Mouse (Mus musculus) stomach, embryonic 15.5 days (tissue): ENCODE results near the gene Dnaja3. TPM values are rescaled to one million over a fixed set of nuclear protein-coding genes. Genes with fewer than 3 reads are reported as not detected.

Experiments
- ATAC-seq: fragments of 200-750 bp; cut with Nextera tagmentation; 2 replicates; pipeline ENCODE4 v1.8.0; 2017; ENCODE audit warnings: low read depth, moderate number of reproducible peaks, moderate TSS enrichment; ENCODE audit not compliant: insufficient read depth, low FRiP score
- H3K27ac ChIP-seq: fragments of 300-500 bp; sonication (generic); 2 replicates; pipeline ENCODE4 v1.5.1; 2015; ENCODE audit warnings: mild to moderate bottlenecking, inconsistent platforms
- H3K27me3 ChIP-seq: fragments of 300-500 bp; sonication (generic); replicated peaks from 2 replicates; pipeline ENCODE4 v1.6.1; 2015; ENCODE audit warnings: inconsistent platforms
- H3K36me3 ChIP-seq: fragments of 300-500 bp; sonication (generic); 2 replicates; pipeline ENCODE4 v1.6.1; 2015; ENCODE audit warnings: inconsistent platforms
- H3K4me1 ChIP-seq: fragments of 300-500 bp; sonication (generic); 2 replicates; pipeline ENCODE4 v1.6.1; 2015; ENCODE audit warnings: inconsistent platforms
- H3K4me2 ChIP-seq: fragments of 300-500 bp; sonication (generic); 2 replicates; pipeline ENCODE4 v1.6.1; 2015; ENCODE audit warnings: mild to moderate bottlenecking, inconsistent platforms
- H3K4me3 ChIP-seq: fragments of 300-500 bp; sonication (generic); replicated peaks from 2 replicates; pipeline ENCODE4 v1.5.1; 2015; ENCODE audit warnings: inconsistent platforms
- H3K9ac ChIP-seq: fragments of 300-500 bp; sonication (generic); 2 replicates; pipeline ENCODE4 v1.6.1; 2015; ENCODE audit warnings: inconsistent platforms
- H3K9me3 ChIP-seq: fragments of 300-500 bp; sonication (generic); 2 replicates; pipeline ENCODE4 v1.6.1; 2016; ENCODE audit warnings: inconsistent platforms
- WGBS: fragments of 180-500 bp; shearing (Covaris S2); methylation state at CpG from one replicate; pipeline ENCODE4 v1.1.7; 2015; 5-methylcytosine and 5-hydroxymethylcytosine counted together
- polyA plus RNA-seq: library from polyadenylated mRNA; unstranded; fragments of >200 nt; fragmentation: Nextera tagmentation; extraction: Ambion mirVana; gene quantifications from 2 replicates; pipeline ENCODE4 v1.2.1, GENCODE M21; 2015

The Dnaja3 gene
- polyA plus RNA-seq, 1 experiment from 2014 or later: 68.4 TPM

- Histone ChIP-seq H3K9ac (no peak overlapping the region), H3K27me3 (no peaks in the 10 kb centered on the region), H3K36me3 (0 out of 2 replicates have a peak, but pooled peaks cover 2% of the 10 kb centered on the region), H3K4me1 (peaks cover 3% of the 10 kb centered on the region; the same call in 1 of the 2 replicates), H3K27ac (no peak overlapping the region), H3K4me2 (no peak overlapping the region), H3K9me3 (no peaks in the 10 kb centered on the region), H3K4me3 (no peak overlapping the region)
- 51% methylated on average over 7 of the region's 7 CpGs for WGBS
- no peak for ATAC-seq
Observed at GRCm38 (mm10) chr16:4632050-4632449, 7.7 kb upstream of the Dnaja3 start.

GRCm38 (mm10) chr16:4633661-4634060 lies 6.1 kb upstream of the Dnaja3 start:
- WGBS: 91% methylated on average over 3 of the region's 3 CpGs
- Histone ChIP-seq H3K4me2 (no peak overlapping the region), H3K4me1 (no peaks in the 10 kb centered on the region), H3K9me3 (no peaks in the 10 kb centered on the region), H3K27me3 (no peaks in the 10 kb centered on the region), H3K9ac (no peak overlapping the region), H3K36me3 (0 out of 2 replicates have a peak, but pooled peaks cover 2% of the 10 kb centered on the region), H3K27ac (no peak overlapping the region), H3K4me3 (no peak overlapping the region)
- ATAC-seq: no peak

GRCm38 (mm10) chr16:4634681-4635080 lies 5.1 kb upstream of the Dnaja3 start:
- 87% methylated on average over 9 of the region's 9 CpGs for WGBS
- H3K27ac ChIP-seq: no peak overlapping the region
- H3K4me3 ChIP-seq: no peak overlapping the region
- no peak overlapping the region for H3K4me2 ChIP-seq
- 0 out of 2 replicates have a peak, but pooled peaks cover 2% of the 10 kb centered on the region for H3K36me3 ChIP-seq
- no peaks in the 10 kb centered on the region for H3K27me3 ChIP-seq
- H3K9ac ChIP-seq: no peak overlapping the region
- peaks cover 4% of the 10 kb centered on the region; the same call in 1 of the 2 replicates for H3K4me1 ChIP-seq
- H3K9me3 ChIP-seq: no peaks in the 10 kb centered on the region
- no peak for ATAC-seq

- Histone ChIP-seq H3K9ac (no peak overlapping the region), H3K4me3 (no peak overlapping the region), H3K4me2 (no peak overlapping the region), H3K27me3 (no peaks in the 10 kb centered on the region), H3K9me3 (no peaks in the 10 kb centered on the region), H3K27ac (no peak overlapping the region), H3K36me3 (0 out of 2 replicates have a peak, but pooled peaks cover 2% of the 10 kb centered on the region), H3K4me1 (peaks cover 10% of the 10 kb centered on the region)
- ATAC-seq: no peak
- 67% methylated on average over 4 of the region's 4 CpGs for WGBS
Observed at GRCm38 (mm10) chr16:4635760-4636159, 4.0 kb upstream of the Dnaja3 start.

- Histone ChIP-seq H3K4me3 (no peak overlapping the region), H3K36me3 (no peaks in the 10 kb centered on the region), H3K4me1 (peaks cover 40% of the 10 kb centered on the region), H3K4me2 (no peak overlapping the region), H3K9me3 (no peaks in the 10 kb centered on the region), H3K27ac (no peak overlapping the region), H3K9ac (no peak overlapping the region), H3K27me3 (no peaks in the 10 kb centered on the region)
- WGBS: 79% methylated on average over 3 of the region's 3 CpGs
- ATAC-seq: no peak
Observed at GRCm38 (mm10) chr16:4638891-4639390, 848 bp upstream of the Dnaja3 start.

- peaks cover 3% of the 10 kb centered on the region; the same call in 1 of the 2 replicates for H3K36me3 ChIP-seq
- H3K4me3 ChIP-seq: peak overlapping the region; percentile 84
- peak overlapping the region; percentile 96 for H3K27ac ChIP-seq
- 4% methylated on average over 17 of the region's 17 CpGs for WGBS
- peak overlapping the region; percentile 80 for H3K9ac ChIP-seq
- ATAC-seq: peak; percentile 13
- H3K9me3 ChIP-seq: no peaks in the 10 kb centered on the region
- H3K4me1 ChIP-seq: peaks cover 50% of the 10 kb centered on the region
- H3K4me2 ChIP-seq: peak overlapping the region; percentile 87
- no peaks in the 10 kb centered on the region for H3K27me3 ChIP-seq
Observed at GRCm38 (mm10) chr16:4640267-4641005, 647 bp downstream of the Dnaja3 start.

- Histone ChIP-seq H3K36me3 (peaks cover 8% of the 10 kb centered on the region; the same call in 1 of the 2 replicates), H3K4me3 (peak overlapping the region; percentile 84), H3K9me3 (no peaks in the 10 kb centered on the region), H3K9ac (no peak overlapping the region; the same call in 1 of the 2 replicates), H3K4me1 (peaks cover 55% of the 10 kb centered on the region), H3K27me3 (no peaks in the 10 kb centered on the region), H3K27ac (peak overlapping the region; percentile 96), H3K4me2 (peak overlapping the region; percentile 87)
- ATAC-seq: no peak
- WGBS: 29% methylated on average over 3 of the region's 3 CpGs
Observed at GRCm38 (mm10) chr16:4641119-4641838, 1.5 kb downstream of the Dnaja3 start.

- peaks cover 8% of the 10 kb centered on the region; the same call in 1 of the 2 replicates for H3K36me3 ChIP-seq
- H3K4me3 ChIP-seq: peak overlapping the region; percentile 84
- H3K9me3 ChIP-seq: no peaks in the 10 kb centered on the region
- H3K4me1 ChIP-seq: peaks cover 63% of the 10 kb centered on the region
- H3K4me2 ChIP-seq: peak overlapping the region; percentile 87
- peak; percentile 70 for ATAC-seq
- no peak overlapping the region for H3K9ac ChIP-seq
- 16% methylated on average over 13 of the region's 13 CpGs for WGBS
- peak overlapping the region; percentile 96 for H3K27ac ChIP-seq
- H3K27me3 ChIP-seq: no peaks in the 10 kb centered on the region
Observed at GRCm38 (mm10) chr16:4642190-4642589, 2.4 kb downstream of the Dnaja3 start.

- ATAC-seq: no peak
- peak overlapping the region; percentile 87 for H3K4me2 ChIP-seq
- no peak overlapping the region for H3K4me3 ChIP-seq
Observed at GRCm38 (mm10) chr16:4642937-4643336, 3.1 kb downstream of the Dnaja3 start.

GRCm38 (mm10) chr16:4643670-4644419 lies 4.1 kb downstream of the Dnaja3 start:
- no peaks in the 10 kb centered on the region for H3K27me3 ChIP-seq
- 62% methylated on average over 11 of the region's 11 CpGs for WGBS
- H3K27ac ChIP-seq: peak overlapping the region; percentile 96
- no peak for ATAC-seq
- H3K36me3 ChIP-seq: peaks cover 15% of the 10 kb centered on the region; the same call in 1 of the 2 replicates
- H3K9ac ChIP-seq: no peak overlapping the region
- peaks cover 69% of the 10 kb centered on the region for H3K4me1 ChIP-seq
- no peak overlapping the region for H3K4me3 ChIP-seq
- H3K4me2 ChIP-seq: 0 out of 2 replicates have a peak overlapping the region, but pooled peaks have one; percentile 87
- H3K9me3 ChIP-seq: no peaks in the 10 kb centered on the region

More at GRCm38 (mm10) chr16:4642937-4643336, 3.1 kb downstream of the Dnaja3 start:
- H3K27ac ChIP-seq: peak overlapping the region; percentile 96
- H3K36me3 ChIP-seq: peaks cover 11% of the 10 kb centered on the region; the same call in 1 of the 2 replicates
- no peaks in the 10 kb centered on the region for H3K27me3 ChIP-seq
- H3K9ac ChIP-seq: no peak overlapping the region
- H3K4me1 ChIP-seq: peaks cover 69% of the 10 kb centered on the region
- H3K9me3 ChIP-seq: no peaks in the 10 kb centered on the region
- WGBS: 63% methylated on average over 6 of the region's 6 CpGs

GRCm38 (mm10) chr16:4645867-4646266 lies 6.1 kb downstream of the Dnaja3 start:
- no peaks in the 10 kb centered on the region for H3K9me3 ChIP-seq
- no peak overlapping the region for H3K4me3 ChIP-seq
- no peaks in the 10 kb centered on the region for H3K27me3 ChIP-seq
- H3K4me2 ChIP-seq: no peak overlapping the region
- H3K27ac ChIP-seq: no peak overlapping the region
- peaks cover 30% of the 10 kb centered on the region; the same call in 1 of the 2 replicates for H3K36me3 ChIP-seq
- no peak overlapping the region for H3K9ac ChIP-seq
- ATAC-seq: no peak
- 76% methylated on average over 4 of the region's 4 CpGs for WGBS
- peaks cover 58% of the 10 kb centered on the region for H3K4me1 ChIP-seq
